Comparison of ENCODE assay signal across 8 mouse cellular contexts in the genomic region with DNA sequence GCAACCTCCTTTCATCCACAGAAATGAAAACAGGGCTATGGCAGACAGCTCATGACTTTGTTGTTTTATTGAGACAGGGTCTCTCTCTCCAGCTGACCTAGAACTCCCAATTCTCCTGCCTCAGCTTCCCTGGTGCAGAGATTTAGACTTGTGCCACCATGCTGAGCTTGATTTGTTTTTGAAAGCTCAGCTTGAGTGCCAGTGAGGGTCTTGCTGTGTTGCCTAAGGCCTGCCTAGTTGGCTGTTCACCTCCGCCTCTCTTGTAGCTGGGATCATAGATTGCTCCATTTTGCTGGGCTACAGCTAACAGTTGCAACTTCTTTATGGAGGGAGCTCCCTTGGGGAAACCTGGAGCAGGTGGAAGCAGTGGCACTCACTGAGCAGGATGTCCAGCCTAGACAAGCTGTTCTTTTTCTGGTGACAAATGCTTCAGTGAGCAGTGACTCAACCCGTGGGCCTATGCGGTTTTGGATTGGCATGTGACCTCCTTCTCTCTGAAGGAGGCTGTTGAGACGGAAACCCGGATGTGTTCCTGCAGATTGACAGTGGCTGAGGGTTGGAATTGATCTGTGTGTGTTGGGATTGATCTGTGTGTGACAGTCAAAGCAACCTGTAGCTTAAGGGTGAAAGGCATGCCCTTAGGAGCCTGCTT.
A peak's percentile ranks its signal among the peaks of the same experiment; 100 is the strongest.
DNase-seq lines count a peak whose midpoint lies in the region; ATAC-seq lines count a peak whose summit lies in the region.

No protein-coding gene starts in this region.

- no peak overlapping the region for H3K9ac ChIP-seq in forebrain, embryonic 15.5 days (replicated peaks)
- no peak overlapping the region for H3K9ac ChIP-seq in neural tube, embryonic 11.5 days (ENCODE audit: low read length)

- H3K27ac ChIP-seq in forebrain, embryonic 15.5 days (replicated peaks), result peak overlapping the region; percentile 65; the same call in 1 of the 2 replicates
- no peak overlapping the region for H3K27ac ChIP-seq in neural tube, embryonic 11.5 days (ENCODE audit: low read depth, low read length)

- peak; percentile 84 for ATAC-seq in frontal cortex, adult (ENCODE audit: low TSS enrichment)
- no peak; the same call in 1 of the 2 replicates for ATAC-seq in forebrain, embryonic 15.5 days (replicated peaks)
- ATAC-seq in neural tube, embryonic 11.5 days (ENCODE audit: insufficient read depth, low FRiP score, low TSS enrichment), result peak; percentile 46; the same call in 1 of the 2 replicates

- peak overlapping the region; percentile 76; the same call in 1 of the 2 replicates for H3K4me2 ChIP-seq in forebrain, embryonic 15.5 days (replicated peaks)
- no peak overlapping the region for H3K4me2 ChIP-seq in neural tube, embryonic 11.5 days (ENCODE audit: low read depth)

- no peaks in the 10 kb centered on the region for H3K9me3 ChIP-seq in forebrain, embryonic 15.5 days
- H3K9me3 ChIP-seq in neural tube, embryonic 11.5 days (ENCODE audit: control insufficient read depth, low read length), result no peaks in the 10 kb centered on the region

- WGBS in forebrain, embryonic 15.5 days, result 38% methylated on average over 5 of the region's 5 CpGs
- 40% methylated on average over 5 of the region's 5 CpGs for WGBS in neural tube, embryonic 11.5 days

- intact Hi-C loops in gastrocnemius, postnatal 36 days (cut with DNase I), result no loop called here

- H3K36me3 ChIP-seq in forebrain, embryonic 15.5 days, result no peaks in the 10 kb centered on the region
- H3K36me3 ChIP-seq in neural tube, embryonic 11.5 days (ENCODE audit: control insufficient read depth, insufficient read depth, low read length), result no peaks in the 10 kb centered on the region

- H3K4me3 ChIP-seq in forebrain, embryonic 15.5 days, result no peak overlapping the region
- no peak overlapping the region for H3K4me3 ChIP-seq in neural tube, embryonic 11.5 days (ENCODE audit: low read depth, low read length)

- no peak for DNase-seq in frontal cortex, postnatal 10 days (ENCODE audit: low spot score in 2 of 2)
- peak; percentile 15 for DNase-seq in testis, postnatal 14 days (ENCODE audit: low spot score)
- DNase-seq in testis, postnatal 10 days (ENCODE audit: low spot score), result no peak
- peak; percentile 13 for DNase-seq in neural tube, embryonic 11.5 days (ENCODE audit: low spot score)
- no peak for DNase-seq in gastrocnemius, postnatal 36 days
- DNase-seq in adipocyte (ENCODE audit: low spot score), result no peak

- peaks cover 14% of the 10 kb centered on the region for H3K4me1 ChIP-seq in forebrain, embryonic 15.5 days
- peaks cover 5% of the 10 kb centered on the region; the same call in 1 of the 2 replicates for H3K4me1 ChIP-seq in neural tube, embryonic 11.5 days (ENCODE audit: control insufficient read depth, insufficient read depth, low read length)

- H3K27me3 ChIP-seq in forebrain, embryonic 15.5 days, result no peaks in the 10 kb centered on the region
- no peaks in the 10 kb centered on the region for H3K27me3 ChIP-seq in neural tube, embryonic 11.5 days (ENCODE audit: control insufficient read depth, insufficient read depth, low read length)

Comparison
In these comparisons a context has a peak if more than half of its experiments do, and no peak if none do; other contexts are left out.
1. DNase-seq: peak in testis, postnatal 14 days (single experiment) and neural tube, embryonic 11.5 days (single experiment); none in frontal cortex, postnatal 10 days (0 of 2), testis, postnatal 10 days (single experiment), gastrocnemius, postnatal 36 days (0 of 2) and adipocyte (single experiment).